8 mouse cellular contexts compared by ENCODE assay signal in genomic region chr12:69733518-69733917, GRCm38 (mm10). TPM values are rescaled to one million over a fixed set of nuclear protein-coding genes. Genes with fewer than 3 reads are reported as not detected.
A peak's percentile ranks its signal among the peaks of the same experiment; 100 is the strongest.
DNase-seq lines count a peak whose midpoint lies in the region; ATAC-seq and TF ChIP-seq lines count a peak whose summit lies in the region.

No protein-coding gene starts in this region.

- no peak overlapping the region for H3K4me2 ChIP-seq in intestine, postnatal 0 days (replicated peaks; ENCODE audit: low read depth)
- no peak overlapping the region for H3K4me2 ChIP-seq in stomach, embryonic 15.5 days

- intact Hi-C loops in gastrocnemius, adult 2 months (cut with DNase I), result no loop called here
- intact Hi-C loops in left cerebral cortex, postnatal 4 days (cut with DNase I), result loop anchor here (10.0 kb wide), 1 partner anchor 311 kb away; no protein-coding TSS in a partner anchor

- no peaks in the 10 kb centered on the region for H3K27me3 ChIP-seq in intestine, postnatal 0 days (replicated peaks; ENCODE audit: control insufficient read depth, insufficient read depth, low read length)
- H3K27me3 ChIP-seq in stomach, embryonic 15.5 days (replicated peaks), result no peaks in the 10 kb centered on the region

- peak overlapping the region; percentile 50 for H3K4me3 ChIP-seq in gastrocnemius, adult 2 months
- no peak overlapping the region for H3K4me3 ChIP-seq in intestine, postnatal 0 days (ENCODE audit: low read depth, low read length)
- H3K4me3 ChIP-seq in stomach, embryonic 15.5 days (replicated peaks), result no peak overlapping the region

- no peak overlapping the region for H3K9ac ChIP-seq in intestine, postnatal 0 days (ENCODE audit: low read depth, low read length)
- H3K9ac ChIP-seq in stomach, embryonic 15.5 days, result no peak overlapping the region

- no peaks in the 10 kb centered on the region for H3K36me3 ChIP-seq in intestine, postnatal 0 days (ENCODE audit: control insufficient read depth, insufficient read depth)
- H3K36me3 ChIP-seq in stomach, embryonic 15.5 days, result no peaks in the 10 kb centered on the region

- H3K9me3 ChIP-seq in intestine, postnatal 0 days (ENCODE audit: control insufficient read depth), result no peaks in the 10 kb centered on the region
- no peaks in the 10 kb centered on the region for H3K9me3 ChIP-seq in stomach, embryonic 15.5 days

- 0 out of 2 replicates have a peak, but pooled peaks have one; percentile 51 for ATAC-seq in intestine, postnatal 0 days
- 0 out of 2 replicates have a peak, but pooled peaks have one; percentile 35 for ATAC-seq in stomach, embryonic 15.5 days (ENCODE audit: insufficient read depth, low FRiP score, low read depth)

- peak overlapping the region; percentile 77 for H3K27ac ChIP-seq in gastrocnemius, adult 2 months
- no peak overlapping the region for H3K27ac ChIP-seq in intestine, postnatal 0 days (ENCODE audit: low read depth, low read length)
- no peak overlapping the region for H3K27ac ChIP-seq in stomach, embryonic 15.5 days

- 1% methylated on average over 2 of the region's 2 CpGs for WGBS in intestine, postnatal 0 days
- 1% methylated on average over 2 of the region's 2 CpGs for WGBS in stomach, embryonic 15.5 days

- no peaks in the 10 kb centered on the region for H3K4me1 ChIP-seq in intestine, postnatal 0 days (replicated peaks; ENCODE audit: control insufficient read depth, insufficient read depth, low read length)
- H3K4me1 ChIP-seq in stomach, embryonic 15.5 days, result no peaks in the 10 kb centered on the region

- TF ChIP-seq CTCF in gastrocnemius, adult 2 months (IDR thresholded peaks at IDR 0.05), result peak; percentile 84
- TF ChIP-seq CTCF in intestine, postnatal 0 days (IDR thresholded peaks at IDR 0.05; ENCODE audit: low read depth), result peak; percentile 81

- DNase-seq in gastrocnemius, adult 2 months, result no peak
- no peak for DNase-seq in gastrocnemius, postnatal 10 days
- DNase-seq in 416B (ENCODE audit: low read depth) (peak; percentile 89), adipocyte (ENCODE audit: low spot score) (peak; percentile 60)
- no peak for DNase-seq in layer of hippocampus, adult 18-20 months (ENCODE audit: low spot score in 2 of 2)
- DNase-seq in left cerebral cortex, postnatal 4 days, result no peak

RNA-seq across cellular contexts. Expression of gene Atp5s, which starts 8.8 kb away (rescaled TPM):
- total RNA-seq in gastrocnemius, adult 2 months (2021), result 10 to 100 TPM; 20.1 to 24.4 TPM
- 10 to 100 TPM in 1 of 2 experiments, 1 to 10 TPM in 1; 8.4 to 12.1 TPM for total RNA-seq in gastrocnemius, postnatal 10 days (2021)
- polyA plus RNA-seq in intestine, postnatal 0 days (2015; fragmentation: Nextera tagmentation; extraction: Ambion mirVana), result 26.1 and 31.6 TPM in 2 replicates
- 28.2 and 28.3 TPM in 2 replicates for polyA plus RNA-seq in stomach, embryonic 15.5 days (2015; fragmentation: Nextera tagmentation; extraction: Ambion mirVana)
- 10 to 100 TPM; 33.5 to 35.0 TPM for total RNA-seq in layer of hippocampus, adult 18-20 months (2021)
- 10 to 100 TPM; 18.0 to 20.8 TPM for total RNA-seq in left cerebral cortex, postnatal 4 days (2021)

RNA-seq across cellular contexts. Expression of gene L2hgdh, which starts 8.8 kb away (rescaled TPM):
- 10 to 100 TPM; 38.7 to 39.6 TPM for total RNA-seq in gastrocnemius, adult 2 months (2021)
- 10 to 100 TPM; 31.1 to 32.6 TPM for total RNA-seq in gastrocnemius, postnatal 10 days (2021)
- polyA plus RNA-seq in intestine, postnatal 0 days (2015; fragmentation: Nextera tagmentation; extraction: Ambion mirVana), result 13.8 and 14.3 TPM in 2 replicates
- 18.3 and 21.2 TPM in 2 replicates for polyA plus RNA-seq in stomach, embryonic 15.5 days (2015; fragmentation: Nextera tagmentation; extraction: Ambion mirVana)
- total RNA-seq in layer of hippocampus, adult 18-20 months (2021), result 10 to 100 TPM; 14.6 to 19.6 TPM
- total RNA-seq in left cerebral cortex, postnatal 4 days (2021), result 10 to 100 TPM in 1 of 2 experiments, 1 to 10 TPM in 1; 9.4 to 12.5 TPM

RNA-seq across cellular contexts. Expression of gene Sos2, which starts 51.9 kb away (rescaled TPM):
- total RNA-seq in gastrocnemius, adult 2 months (2021), result 10 to 100 TPM; 45.1 to 55.4 TPM
- total RNA-seq in gastrocnemius, postnatal 10 days (2021), result 10 to 100 TPM; 31.3 to 35.6 TPM
- 9.4 and 10.1 TPM in 2 replicates for polyA plus RNA-seq in intestine, postnatal 0 days (2015; fragmentation: Nextera tagmentation; extraction: Ambion mirVana)
- 10.9 and 12.3 TPM in 2 replicates for polyA plus RNA-seq in stomach, embryonic 15.5 days (2015; fragmentation: Nextera tagmentation; extraction: Ambion mirVana)
- 10 to 100 TPM; 35.2 to 37.4 TPM for total RNA-seq in layer of hippocampus, adult 18-20 months (2021)
- 10 to 100 TPM; 36.3 to 36.6 TPM for total RNA-seq in left cerebral cortex, postnatal 4 days (2021)

RNA-seq across cellular contexts. Expression of gene Cdkl1, which starts 57.5 kb away (rescaled TPM):
- 1 to 10 TPM in 1 of 2 experiments, under 1 TPM in 1; 0.69 to 1.3 TPM for total RNA-seq in gastrocnemius, adult 2 months (2021)
- total RNA-seq in gastrocnemius, postnatal 10 days (2021), result 1 to 10 TPM; 1.4 to 2.1 TPM
- 1.5 and 1.6 TPM in 2 replicates for polyA plus RNA-seq in intestine, postnatal 0 days (2015; fragmentation: Nextera tagmentation; extraction: Ambion mirVana)
- polyA plus RNA-seq in stomach, embryonic 15.5 days (2015; fragmentation: Nextera tagmentation; extraction: Ambion mirVana), result 4.2 and 5.5 TPM in 2 replicates
- total RNA-seq in layer of hippocampus, adult 18-20 months (2021), result 10 to 100 TPM; 24.3 to 25.0 TPM
- 10 to 100 TPM; 39.4 to 40.8 TPM for total RNA-seq in left cerebral cortex, postnatal 4 days (2021)

Comparison
In these comparisons a context has a peak if more than half of its experiments do, and no peak if none do; other contexts are left out.
1. DNase-seq: peak in 416B (single experiment) and adipocyte (single experiment); none in gastrocnemius, adult 2 months (single experiment), gastrocnemius, postnatal 10 days (single experiment), layer of hippocampus, adult 18-20 months (0 of 2) and left cerebral cortex, postnatal 4 days (single experiment).